ENCODE assay signal across 22 mouse cellular contexts in genomic region chr19:7691259-7691658, GRCm38 (mm10). TPM values are rescaled to one million over a fixed set of nuclear protein-coding genes. Genes with fewer than 3 reads are reported as not detected.
A peak's percentile ranks its signal among the peaks of the same experiment; 100 is the strongest.
DNase-seq lines count a peak whose midpoint lies in the region; ATAC-seq and TF ChIP-seq lines count a peak whose summit lies in the region.
"Had no signal": no experiment of that assay in that cellular context is flagged by ENCODE, and none has a peak within 500 bp of the region (broad histone marks: within the 10 kb centered on the region; RNA-seq: fewer than 3 reads in every experiment).

No protein-coding gene starts in this region.

- peak; percentile 67; the same call in 1 of the 2 replicates for TF ChIP-seq EP300 in lung, postnatal 0 days (IDR thresholded peaks at IDR 0.05)

- no peak for DNase-seq in lung, postnatal 10 days
- DNase-seq in lung, postnatal 0 days (ENCODE audit: low spot score) = peak; percentile 66
- no peak for DNase-seq in lung, adult 18-20 months
- DNase-seq in lung, postnatal 36 days = peak; percentile 6
- no peak for DNase-seq in embryo, embryonic 11 days
- DNase-seq: adrenal gland, adult 2 months; adrenal gland, postnatal 10 days; adrenal gland, postnatal 25 days; cerebellum, adult 11 months; cerebellum, adult 18-20 months; cerebellum, adult 8-10 months; cerebellum, adult 9-11 months; cerebellum, postnatal 14 days; cerebellum, postnatal 36 days had no signal

- no peak for ATAC-seq in lung, embryonic 15.5 days (ENCODE audit: borderline replicate concordance, extremely low read depth, low FRiP score, low TSS enrichment)
- peak; percentile 80 for ATAC-seq in lung, postnatal 0 days
- ATAC-seq: forebrain, embryonic 13.5 days; forebrain, embryonic 15.5 days had no signal

- no peaks in the 10 kb centered on the region for H3K9me3 ChIP-seq in lung, embryonic 15.5 days
- H3K9me3 ChIP-seq in lung, postnatal 0 days (ENCODE audit: low read length) = no peaks in the 10 kb centered on the region
- H3K9me3 ChIP-seq: embryonic facial prominence, embryonic 10.5 days; embryonic facial prominence, embryonic 12.5 days; forebrain, embryonic 13.5 days; forebrain, embryonic 15.5 days had no signal

- H3K9ac ChIP-seq in lung, embryonic 15.5 days = no peak overlapping the region
- H3K9ac ChIP-seq in lung, postnatal 0 days (replicated peaks; ENCODE audit: low read depth) = no peak overlapping the region
- H3K9ac ChIP-seq: embryonic facial prominence, embryonic 12.5 days; forebrain, embryonic 13.5 days; forebrain, embryonic 15.5 days had no signal

- 46% methylated on average over 2 of the region's 2 CpGs for WGBS in lung, embryonic 15.5 days
- 55% methylated on average over 2 of the region's 2 CpGs for WGBS in lung, postnatal 0 days

- no peaks in the 10 kb centered on the region for H3K4me1 ChIP-seq in lung, embryonic 15.5 days
- H3K4me1 ChIP-seq in lung, postnatal 0 days (ENCODE audit: insufficient read depth, low read depth, low read length) = no peaks in the 10 kb centered on the region
- H3K4me1 ChIP-seq: embryonic facial prominence, embryonic 10.5 days; embryonic facial prominence, embryonic 12.5 days; forebrain, embryonic 13.5 days; forebrain, embryonic 15.5 days had no signal

- TF ChIP-seq CTCF in lung, postnatal 0 days (IDR thresholded peaks at IDR 0.05) = no peak

- H3K27ac ChIP-seq in lung, embryonic 15.5 days = peak overlapping the region; percentile 61; the same call in 1 of the 2 replicates
- no peak overlapping the region for H3K27ac ChIP-seq in lung, postnatal 0 days (ENCODE audit: low read length)
- H3K27ac ChIP-seq: embryonic facial prominence, embryonic 10.5 days; embryonic facial prominence, embryonic 12.5 days; forebrain, embryonic 13.5 days; forebrain, embryonic 15.5 days had no signal

- H3K36me3 ChIP-seq in lung, embryonic 15.5 days = no peaks in the 10 kb centered on the region
- H3K36me3 ChIP-seq in lung, postnatal 0 days (ENCODE audit: insufficient read depth, low read length) = no peaks in the 10 kb centered on the region
- H3K36me3 ChIP-seq: embryonic facial prominence, embryonic 10.5 days; embryonic facial prominence, embryonic 12.5 days; forebrain, embryonic 15.5 days had no signal

- H3K4me3 ChIP-seq in lung, embryonic 15.5 days = no peak overlapping the region
- no peak overlapping the region for H3K4me3 ChIP-seq in lung, postnatal 0 days (ENCODE audit: low read depth, low read length)
- H3K4me3 ChIP-seq: embryonic facial prominence, embryonic 10.5 days; embryonic facial prominence, embryonic 12.5 days; forebrain, embryonic 13.5 days; forebrain, embryonic 15.5 days had no signal

- H3K27me3 ChIP-seq in lung, embryonic 15.5 days = no peaks in the 10 kb centered on the region
- H3K27me3 ChIP-seq in lung, postnatal 0 days (replicated peaks; ENCODE audit: insufficient read depth, low read length) = no peaks in the 10 kb centered on the region
- H3K27me3 ChIP-seq: embryonic facial prominence, embryonic 12.5 days; forebrain, embryonic 13.5 days; forebrain, embryonic 15.5 days had no signal

- H3K4me2 ChIP-seq in lung, embryonic 15.5 days = no peak overlapping the region
- H3K4me2 ChIP-seq in lung, postnatal 0 days (replicated peaks; ENCODE audit: low read depth, low read length) = no peak overlapping the region
- H3K4me2 ChIP-seq: embryonic facial prominence, embryonic 12.5 days; forebrain, embryonic 13.5 days; forebrain, embryonic 15.5 days had no signal

RNA-seq across cellular contexts. Expression of gene Slc22a19, which starts 19.9 kb away (rescaled TPM):
- polyA plus RNA-seq in lung, embryonic 15.5 days (2015; fragmentation: Nextera tagmentation; extraction: Ambion mirVana) = 0.28 and 0.56 TPM in 2 replicates
- 6.8 and 6.9 TPM in 2 replicates for polyA plus RNA-seq in lung, postnatal 0 days (2015; fragmentation: Nextera tagmentation; extraction: Ambion mirVana)
- polyA plus RNA-seq: adrenal gland, adult 2 months; C2C12; embryonic facial prominence, embryonic 10.5 days; embryonic facial prominence, embryonic 12.5 days; embryonic facial prominence, embryonic 14.5 days; forebrain, embryonic 11.5 days; forebrain, embryonic 13.5 days had no signal

Comparison
In these comparisons a context has a peak if more than half of its experiments do, and no peak if none do; other contexts are left out.
1. DNase-seq: peak in lung, postnatal 0 days (single experiment) and lung, postnatal 36 days (single experiment); none in lung, postnatal 10 days (single experiment), lung, adult 18-20 months (0 of 2) and embryo, embryonic 11 days (single experiment).